Mouse (Mus musculus) heart, embryonic 11.5 days (tissue): ENCODE results near the gene Vps13d. TPM values are rescaled to one million over a fixed set of nuclear protein-coding genes. Genes with fewer than 3 reads are reported as not detected.

ENCODE experiments used
- ATAC-seq: fragments of 200-750 bp; cut with Nextera tagmentation; replicated peaks from 2 replicates; pipeline ENCODE4 v1.8.0; 2017; ENCODE audit warnings: moderate library complexity; ENCODE audit not compliant: insufficient number of reproducible peaks, low FRiP score, low TSS enrichment
- H3K27ac ChIP-seq: fragments of 300-500 bp; sonication (generic); 2 replicates; pipeline ENCODE4 v1.5.1; 2014; ENCODE audit warnings: mild to moderate bottlenecking, low read depth, low read length
- H3K27me3 ChIP-seq: fragments of 300-500 bp; sonication (generic); 2 replicates; pipeline ENCODE4 v1.6.1; 2014; ENCODE audit warnings: mild to moderate bottlenecking, low read length, mixed read lengths; ENCODE audit not compliant: control insufficient read depth, insufficient read depth
- H3K36me3 ChIP-seq: fragments of 300-500 bp; sonication (generic); 2 replicates; pipeline ENCODE4 v1.6.1; 2014; ENCODE audit warnings: mild to moderate bottlenecking, low read length, moderate library complexity, mixed read lengths; ENCODE audit not compliant: control insufficient read depth, insufficient read depth
- H3K4me1 ChIP-seq: fragments of 300-500 bp; sonication (generic); 2 replicates; pipeline ENCODE4 v1.6.1; 2014; ENCODE audit warnings: low read length; ENCODE audit not compliant: control insufficient read depth, insufficient read depth
- H3K4me2 ChIP-seq: fragments of 300-500 bp; sonication (generic); 2 replicates; pipeline ENCODE4 v1.6.1; 2014; ENCODE audit warnings: mild to moderate bottlenecking, moderate library complexity
- H3K4me3 ChIP-seq: fragments of 300-500 bp; sonication (generic); 2 replicates; pipeline ENCODE4 v1.5.1; 2014; ENCODE audit warnings: low read depth, low read length
- H3K9ac ChIP-seq: fragments of 300-500 bp; sonication (generic); 2 replicates; pipeline ENCODE4 v1.6.1; 2014; ENCODE audit warnings: mild to moderate bottlenecking, low read depth, low read length, moderate library complexity
- H3K9me3 ChIP-seq: fragments of 300-500 bp; sonication (generic); replicated peaks from 2 replicates; pipeline ENCODE4 v1.6.1; 2016; ENCODE audit warnings: low read length; ENCODE audit not compliant: control insufficient read depth
- WGBS: fragments of 180-500 bp; shearing (Covaris S2); extraction: QIAGEN DNeasy Blood & Tissue Kit; methylation state at CpG from one replicate; pipeline ENCODE4 v1.1.7; 2014; ENCODE audit not compliant: insufficient replicate concordance; 5-methylcytosine and 5-hydroxymethylcytosine counted together
- polyA plus RNA-seq: library from polyadenylated mRNA; unstranded; fragments of >200 nt; fragmentation: Nextera tagmentation; extraction: Ambion mirVana; gene quantifications from 2 replicates; pipeline ENCODE4 v1.2.1, GENCODE M21; 2014

Gene Vps13d
- polyA plus RNA-seq, 1 experiment from 2014 or later = 12.0 TPM

- no peak overlapping the region for H3K9ac ChIP-seq
- H3K4me2 ChIP-seq = no peak overlapping the region
- peaks cover 5% of the 10 kb centered on the region; the same call in 1 of the 2 replicates for H3K36me3 ChIP-seq
- 70% methylated on average over 2 of the region's 2 CpGs for WGBS
- H3K27me3 ChIP-seq = no peaks in the 10 kb centered on the region
- H3K4me1 ChIP-seq = peaks cover 16% of the 10 kb centered on the region
- H3K27ac ChIP-seq = no peak overlapping the region
- H3K9me3 ChIP-seq = no peaks in the 10 kb centered on the region
- ATAC-seq = no peak
- no peak overlapping the region for H3K4me3 ChIP-seq
Measured at GRCm38 (mm10) chr4:144980110-144980509, 214.7 kb downstream of the Vps13d start.

GRCm38 (mm10) chr4:144978039-144978438 lies 216.8 kb downstream of the Vps13d start:
- no peak for ATAC-seq
- peaks cover 3% of the 10 kb centered on the region; the same call in 1 of the 2 replicates for H3K36me3 ChIP-seq
- no peak overlapping the region for H3K9ac ChIP-seq
- WGBS = 67% methylated on average over 6 of the region's 6 CpGs
- H3K27ac ChIP-seq = no peak overlapping the region
- H3K4me3 ChIP-seq = no peak overlapping the region
- H3K9me3 ChIP-seq = no peaks in the 10 kb centered on the region
- H3K4me1 ChIP-seq = peaks cover 5% of the 10 kb centered on the region; the same call in 1 of the 2 replicates
- no peaks in the 10 kb centered on the region for H3K27me3 ChIP-seq
- no peak overlapping the region for H3K4me2 ChIP-seq

GRCm38 (mm10) chr4:144977057-144977456 lies 217.7 kb downstream of the Vps13d start:
- Histone ChIP-seq H3K36me3 (peaks cover 3% of the 10 kb centered on the region; the same call in 1 of the 2 replicates), H3K4me3 (no peak overlapping the region), H3K9me3 (no peaks in the 10 kb centered on the region), H3K9ac (no peak overlapping the region), H3K4me2 (no peak overlapping the region), H3K4me1 (0 out of 2 replicates have a peak, but pooled peaks cover 5% of the 10 kb centered on the region), H3K27me3 (no peaks in the 10 kb centered on the region), H3K27ac (no peak overlapping the region)
- no peak for ATAC-seq
- WGBS = 53% methylated on average over 1 of the region's 1 CpGs

GRCm38 (mm10) chr4:144975505-144975904 lies 219.3 kb downstream of the Vps13d start:
- Histone ChIP-seq H3K27me3 (no peaks in the 10 kb centered on the region), H3K36me3 (peaks cover 3% of the 10 kb centered on the region; the same call in 1 of the 2 replicates), H3K9me3 (no peaks in the 10 kb centered on the region), H3K4me3 (no peak overlapping the region), H3K4me2 (no peak overlapping the region), H3K4me1 (0 out of 2 replicates have a peak, but pooled peaks cover 5% of the 10 kb centered on the region), H3K9ac (no peak overlapping the region), H3K27ac (no peak overlapping the region)
- no peak for ATAC-seq
- whole genome bisulfite sequencing = 79% methylated on average over 2 of the region's 2 CpGs

- no peaks in the 10 kb centered on the region for H3K9me3 ChIP-seq
- ATAC-seq = no peak
Measured at GRCm38 (mm10) chr4:144974458-144974857, 220.3 kb downstream of the Vps13d start.

GRCm38 (mm10) chr4:144972948-144973720 lies 221.7 kb downstream of the Vps13d start:
- WGBS = 84% methylated on average over 6 of the region's 6 CpGs
- ATAC-seq = no peak
- no peaks in the 10 kb centered on the region for H3K27me3 ChIP-seq
- no peak overlapping the region for H3K4me3 ChIP-seq
- 0 out of 2 replicates have a peak, but pooled peaks cover 2% of the 10 kb centered on the region for H3K4me1 ChIP-seq
- H3K9me3 ChIP-seq = no peaks in the 10 kb centered on the region
- peaks cover 3% of the 10 kb centered on the region; the same call in 1 of the 2 replicates for H3K36me3 ChIP-seq
- H3K27ac ChIP-seq = no peak overlapping the region
- no peak overlapping the region for H3K4me2 ChIP-seq
- H3K9ac ChIP-seq = no peak overlapping the region

More at GRCm38 (mm10) chr4:144974458-144974857, 220.3 kb downstream of the Vps13d start:
- H3K4me2 ChIP-seq = no peak overlapping the region
- WGBS = 68% methylated on average over 3 of the region's 3 CpGs
- H3K4me1 ChIP-seq = 0 out of 2 replicates have a peak, but pooled peaks cover 5% of the 10 kb centered on the region
- H3K27ac ChIP-seq = no peak overlapping the region
- H3K4me3 ChIP-seq = no peak overlapping the region
- H3K36me3 ChIP-seq = peaks cover 3% of the 10 kb centered on the region; the same call in 1 of the 2 replicates
- H3K27me3 ChIP-seq = no peaks in the 10 kb centered on the region
- no peak overlapping the region for H3K9ac ChIP-seq

- ATAC-seq = no peak
- H3K36me3 ChIP-seq = no peaks in the 10 kb centered on the region
- no peaks in the 10 kb centered on the region for H3K4me1 ChIP-seq
- no peaks in the 10 kb centered on the region for H3K27me3 ChIP-seq
- no peaks in the 10 kb centered on the region for H3K9me3 ChIP-seq
- no peak overlapping the region for H3K27ac ChIP-seq
- WGBS = 85% methylated on average over 2 of the region's 2 CpGs
- no peak overlapping the region for H3K9ac ChIP-seq
- H3K4me2 ChIP-seq = no peak overlapping the region
- H3K4me3 ChIP-seq = no peak overlapping the region
Measured at GRCm38 (mm10) chr4:144971048-144971447, 223.8 kb downstream of the Vps13d start.

- no peaks in the 10 kb centered on the region for H3K4me1 ChIP-seq
- no peaks in the 10 kb centered on the region for H3K9me3 ChIP-seq
- no peak overlapping the region for H3K9ac ChIP-seq
- H3K4me2 ChIP-seq = no peak overlapping the region
- H3K27ac ChIP-seq = no peak overlapping the region
- 42% methylated on average over 6 of the region's 6 CpGs for WGBS
- H3K36me3 ChIP-seq = no peaks in the 10 kb centered on the region
- no peak overlapping the region for H3K4me3 ChIP-seq
- ATAC-seq = no peak
- H3K27me3 ChIP-seq = no peaks in the 10 kb centered on the region
Measured at GRCm38 (mm10) chr4:144969030-144969429, 225.8 kb downstream of the Vps13d start.
